Mouse (Mus musculus) thymus, postnatal 0 days (tissue): ENCODE measurements around the gene Kif14. TPM values are rescaled to one million over a fixed set of nuclear protein-coding genes. Genes with fewer than 3 reads are reported as not detected.

Experiments
- DNase-seq: peaks from one replicate; pipeline ENCODE4 v3.0.0-alpha.2; 2015; ENCODE audit warnings: low spot score
- polyA plus RNA-seq: library from polyadenylated mRNA; unstranded; fragments of >200 nt; fragmentation: Nextera tagmentation; extraction: Ambion mirVana; gene quantifications from 2 replicates; pipeline ENCODE4 v1.2.1, GENCODE M21; 2015

Kif14 gene
- 4.6 and 5.8 TPM in 2 replicates for polyA plus RNA-seq

- peak; percentile 97 for DNase-seq
Observed at GRCm38 (mm10) chr1:136466143-136466811, at the start of gene Kif14. Kif14 (plus strand) TSS chr1:136466343.

GRCm38 (mm10) chr1:136418393-136418792 is 47.8 kb upstream of the Kif14 start:
- DNase-seq: no peak

- no peak for DNase-seq
Observed at GRCm38 (mm10) chr1:136427166-136427969, 38.8 kb upstream of the Kif14 start.

GRCm38 (mm10) chr1:136428981-136429380 is 37.2 kb upstream of the Kif14 start:
- DNase-seq: no peak

- DNase-seq: no peak
Observed at GRCm38 (mm10) chr1:136430126-136430818, 35.9 kb upstream of the Kif14 start.

GRCm38 (mm10) chr1:136440741-136441140 is 25.4 kb upstream of the Kif14 start:
- DNase-seq: no peak

- DNase-seq: no peak
Observed at GRCm38 (mm10) chr1:136442809-136443208, 23.3 kb upstream of the Kif14 start.

GRCm38 (mm10) chr1:136444555-136445255 is 21.4 kb upstream of the Kif14 start:
- DNase-seq: no peak

GRCm38 (mm10) chr1:136446933-136447332 is 19.2 kb upstream of the Kif14 start:
- DNase-seq: no peak

- no peak for DNase-seq
Observed at GRCm38 (mm10) chr1:136447338-136447737, 18.8 kb upstream of the Kif14 start.

- no peak for DNase-seq
Observed at GRCm38 (mm10) chr1:136449541-136449940, 16.6 kb upstream of the Kif14 start.

GRCm38 (mm10) chr1:136450206-136450605 is 15.9 kb upstream of the Kif14 start:
- no peak for DNase-seq

- no peak for DNase-seq
Observed at GRCm38 (mm10) chr1:136452421-136452820, 13.7 kb upstream of the Kif14 start.

- no peak for DNase-seq
Observed at GRCm38 (mm10) chr1:136455756-136456585, 10.2 kb upstream of the Kif14 start.

- no peak for DNase-seq
Observed at GRCm38 (mm10) chr1:136456741-136457140, 9.4 kb upstream of the Kif14 start.

- DNase-seq: no peak
Observed at GRCm38 (mm10) chr1:136457403-136457802, 8.7 kb upstream of the Kif14 start.

GRCm38 (mm10) chr1:136458691-136459245 is 7.4 kb upstream of the Kif14 start:
- peak; percentile 74 for DNase-seq

- no peak for DNase-seq
Observed at GRCm38 (mm10) chr1:136462443-136462842, 3.7 kb upstream of the Kif14 start.

GRCm38 (mm10) chr1:136465168-136465567 is 975 bp upstream of the Kif14 start:
- DNase-seq: no peak

GRCm38 (mm10) chr1:136469408-136469807 is 3.3 kb downstream of the Kif14 start:
- DNase-seq: no peak
